In the genomic region with DNA sequence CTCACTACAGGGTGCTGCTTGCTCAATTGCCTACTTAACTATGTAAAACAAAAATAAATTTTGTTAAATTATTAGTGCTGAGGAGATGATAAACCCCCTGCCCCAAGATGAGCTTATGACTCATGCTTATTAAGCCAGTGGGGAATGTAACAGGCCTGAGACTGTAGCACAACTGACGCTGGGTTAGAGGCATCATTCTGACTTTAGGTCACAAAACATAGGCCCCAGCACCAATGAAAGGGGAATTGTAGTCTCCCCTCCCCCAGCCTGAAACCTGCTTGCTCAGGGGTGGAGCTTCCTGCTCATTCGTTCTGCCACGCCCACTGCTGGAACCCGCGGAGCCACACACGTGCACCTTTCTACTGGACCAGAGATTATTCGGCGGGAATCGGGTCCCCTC, we compare ENCODE assay signal across 14 mouse cellular contexts. TPM values are rescaled to one million over a fixed set of nuclear protein-coding genes. Genes with fewer than 3 reads are reported as not detected.
"Had no signal": no experiment of that assay in that cellular context is flagged by ENCODE, and none has a peak within 500 bp of the region (broad histone marks: within the 10 kb centered on the region; RNA-seq: fewer than 3 reads in every experiment).

No protein-coding gene starts in this region.

- DNase-seq: kidney, adult 2 months; kidney, postnatal 14 days; left cerebral cortex, postnatal 4 days; lung, embryonic 14.5 days; lung, postnatal 10 days; right cerebral cortex, postnatal 25 days had no signal

- H3K27ac ChIP-seq: kidney, embryonic 15.5 days; limb, embryonic 13.5 days; liver, embryonic 15.5 days; macrophage had no signal

- H3K9me3 ChIP-seq: kidney, embryonic 15.5 days; liver, embryonic 15.5 days had no signal

- H3K4me2 ChIP-seq: kidney, embryonic 15.5 days; limb, embryonic 13.5 days; liver, embryonic 15.5 days; lung, embryonic 14.5 days; midbrain, embryonic 11.5 days had no signal

- H3K4me3 ChIP-seq: kidney, embryonic 15.5 days; limb, embryonic 13.5 days; liver, embryonic 15.5 days; megakaryocyte, embryonic 14.5 days had no signal

- H3K9ac ChIP-seq: kidney, embryonic 15.5 days; limb, embryonic 13.5 days; liver, embryonic 15.5 days; lung, embryonic 14.5 days had no signal

- H3K36me3 ChIP-seq: kidney, embryonic 15.5 days; limb, embryonic 13.5 days; liver, embryonic 15.5 days had no signal

- ATAC-seq: midbrain, embryonic 16.5 days had no signal

RNA-seq across cellular contexts. Expression of gene Grid1, which starts 48.3 kb away (rescaled TPM):
- polyA plus RNA-seq: macrophage; small intestine, adult 2 months had no signal
